Mouse (Mus musculus) limb, embryonic 11.5 days (tissue): Measurements from ENCODE around the gene Fastk. TPM values are rescaled to one million over a fixed set of nuclear protein-coding genes. Genes with fewer than 3 reads are reported as not detected.

Experiments
- ATAC-seq: fragments of 200-750 bp; cut with Nextera tagmentation; 2 replicates; pipeline ENCODE4 v1.8.0; 2017; ENCODE audit warnings: low read depth; ENCODE audit not compliant: insufficient number of reproducible peaks, low FRiP score, low TSS enrichment
- DNase-seq: peaks from one replicate; pipeline ENCODE4 v3.0.0-alpha.2; 2015; ENCODE audit warnings: low spot score
- H3K27ac ChIP-seq: fragments of 300-500 bp; sonication (generic); replicated peaks from 2 replicates; pipeline ENCODE4 v1.5.1; 2014; ENCODE audit warnings: low read depth, mild to moderate bottlenecking, low read length
- H3K27me3 ChIP-seq: fragments of 300-500 bp; sonication (generic); 2 replicates; pipeline ENCODE4 v1.6.1; 2014; ENCODE audit warnings: mild to moderate bottlenecking, low read length, mixed read lengths; ENCODE audit not compliant: control insufficient read depth, insufficient read depth
- H3K36me3 ChIP-seq: fragments of 300-500 bp; sonication (generic); 2 replicates; pipeline ENCODE4 v1.6.1; 2014; ENCODE audit warnings: mild to moderate bottlenecking, low read length, moderate library complexity, mixed read lengths; ENCODE audit not compliant: control insufficient read depth, insufficient read depth
- H3K4me1 ChIP-seq: fragments of 300-500 bp; sonication (generic); 2 replicates; pipeline ENCODE4 v1.6.1; 2014; ENCODE audit warnings: low read length, mixed read lengths; ENCODE audit not compliant: control insufficient read depth, insufficient read depth
- H3K4me2 ChIP-seq: fragments of 300-500 bp; sonication (generic); 2 replicates; pipeline ENCODE4 v1.6.1; 2014; ENCODE audit warnings: low read depth, mild to moderate bottlenecking, moderate library complexity; ENCODE audit not compliant: severe bottlenecking
- H3K4me3 ChIP-seq: fragments of 300-500 bp; sonication (generic); 2 replicates; pipeline ENCODE4 v1.5.1; 2014; ENCODE audit warnings: low read depth, low read length
- H3K9ac ChIP-seq: fragments of 300-500 bp; sonication (generic); 2 replicates; pipeline ENCODE4 v1.6.1; 2014; ENCODE audit warnings: mild to moderate bottlenecking, low read length
- H3K9me3 ChIP-seq: fragments of 300-500 bp; sonication (generic); 2 replicates; pipeline ENCODE4 v1.6.1; 2016; ENCODE audit warnings: low read length; ENCODE audit not compliant: control insufficient read depth
- WGBS: fragments of 180-500 bp; shearing (Covaris S2); extraction: QIAGEN DNeasy Blood & Tissue Kit; methylation state at CpG from one replicate; pipeline ENCODE4 v1.1.7; 2014; 5-methylcytosine and 5-hydroxymethylcytosine counted together
- polyA plus RNA-seq: library from polyadenylated mRNA; unstranded; fragments of >200 nt; fragmentation: Nextera tagmentation; extraction: Ambion mirVana; gene quantifications from 2 replicates; pipeline ENCODE4 v1.2.1, GENCODE M21; 2014

Fastk gene
- polyA plus RNA-seq, 1 experiment from 2014 or later, result 95.1 TPM

DNA sequence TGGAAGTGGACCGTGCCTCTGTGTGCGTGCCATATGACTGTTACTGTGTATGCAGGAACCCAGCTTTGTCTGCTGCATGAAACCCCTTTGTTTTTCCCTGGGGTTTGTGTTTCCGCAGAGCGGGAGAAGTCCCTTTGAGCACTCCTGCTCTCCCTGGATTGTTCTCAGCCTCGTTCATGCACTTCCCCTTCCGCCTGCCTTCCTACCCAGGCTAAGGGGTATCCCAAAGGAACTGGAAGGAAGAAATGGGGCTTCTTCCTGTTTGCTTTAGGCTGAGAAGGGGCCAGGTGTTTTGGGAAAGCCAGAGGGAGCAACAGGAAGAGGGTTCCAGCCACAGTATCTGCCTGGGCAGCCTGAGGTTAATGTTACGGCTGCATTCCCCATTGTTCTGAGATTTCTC lies 10.5 kb upstream of the Fastk start:
- peaks cover 2% of the 10 kb centered on the region; the same call in 1 of the 2 replicates for H3K36me3 ChIP-seq
- H3K4me3 ChIP-seq, result no peak overlapping the region
- no peak overlapping the region for H3K9ac ChIP-seq
- no peak overlapping the region for H3K4me2 ChIP-seq
- H3K4me1 ChIP-seq, result peaks cover 17% of the 10 kb centered on the region
- no peaks in the 10 kb centered on the region for H3K9me3 ChIP-seq
- no peak for DNase-seq
- no peaks in the 10 kb centered on the region for H3K27me3 ChIP-seq
- WGBS, result 83% methylated on average over 7 of the region's 7 CpGs
- no peak for ATAC-seq
- H3K27ac ChIP-seq, result no peak overlapping the region

DNA sequence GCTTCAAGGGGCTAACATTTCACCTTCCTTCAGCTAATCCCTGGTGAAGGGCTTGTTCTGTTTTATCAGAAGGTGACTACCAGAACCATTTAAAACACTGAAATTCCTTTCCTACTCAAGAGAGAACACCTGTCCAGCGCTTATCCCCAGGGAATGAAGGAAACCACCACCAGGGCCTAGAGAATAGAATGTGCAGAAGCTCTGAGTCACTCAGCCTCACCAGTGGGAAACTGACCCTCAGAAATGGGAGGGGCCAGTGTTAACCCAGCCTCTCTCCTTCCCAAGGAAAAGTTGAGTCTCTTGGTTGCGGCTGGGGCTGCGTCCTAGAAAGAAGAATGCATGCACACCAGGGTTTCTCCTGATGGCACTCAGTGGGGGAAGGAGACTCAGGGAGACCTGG lies 10.0 kb upstream of the Fastk start:
- no peak overlapping the region for H3K4me3 ChIP-seq
- DNase-seq (no peak), ATAC-seq (no peak)
- H3K9me3 ChIP-seq, result no peaks in the 10 kb centered on the region
- WGBS, result 76% methylated on average over 3 of the region's 3 CpGs
- no peak overlapping the region for H3K9ac ChIP-seq
- no peak overlapping the region for H3K4me2 ChIP-seq
- peaks cover 17% of the 10 kb centered on the region for H3K4me1 ChIP-seq
- no peaks in the 10 kb centered on the region for H3K27me3 ChIP-seq
- peaks cover 2% of the 10 kb centered on the region; the same call in 1 of the 2 replicates for H3K36me3 ChIP-seq
- H3K27ac ChIP-seq, result no peak overlapping the region

DNA sequence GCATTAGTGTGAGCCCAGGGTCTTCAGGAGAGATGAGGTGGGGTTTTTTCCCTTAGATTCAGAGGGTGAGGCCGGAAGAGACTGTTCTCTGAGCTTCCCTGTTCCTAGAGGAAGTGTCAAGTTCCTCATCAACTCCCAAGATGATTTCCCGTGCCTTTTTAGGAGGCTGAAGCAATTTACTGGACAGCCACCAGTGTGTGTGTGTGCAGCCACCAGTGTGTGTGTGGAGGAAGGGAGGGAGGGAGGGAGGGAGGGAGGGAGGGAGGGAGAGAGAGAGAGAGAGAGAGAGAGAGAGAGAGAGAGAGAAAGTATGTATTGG lies 8.9 kb upstream of the Fastk start:
- Histone ChIP-seq H3K4me2 (peak overlapping the region; percentile 99), H3K4me1 (peaks cover 17% of the 10 kb centered on the region), H3K9me3 (no peaks in the 10 kb centered on the region), H3K27ac (no peak overlapping the region), H3K36me3 (peaks cover 2% of the 10 kb centered on the region; the same call in 1 of the 2 replicates), H3K4me3 (0 out of 2 replicates have a peak overlapping the region, but pooled peaks have one; percentile 86), H3K9ac (no peak overlapping the region), H3K27me3 (no peaks in the 10 kb centered on the region)
- DNase-seq (no peak), ATAC-seq (no peak)
- 13% methylated on average over 2 of the region's 2 CpGs for WGBS

DNA sequence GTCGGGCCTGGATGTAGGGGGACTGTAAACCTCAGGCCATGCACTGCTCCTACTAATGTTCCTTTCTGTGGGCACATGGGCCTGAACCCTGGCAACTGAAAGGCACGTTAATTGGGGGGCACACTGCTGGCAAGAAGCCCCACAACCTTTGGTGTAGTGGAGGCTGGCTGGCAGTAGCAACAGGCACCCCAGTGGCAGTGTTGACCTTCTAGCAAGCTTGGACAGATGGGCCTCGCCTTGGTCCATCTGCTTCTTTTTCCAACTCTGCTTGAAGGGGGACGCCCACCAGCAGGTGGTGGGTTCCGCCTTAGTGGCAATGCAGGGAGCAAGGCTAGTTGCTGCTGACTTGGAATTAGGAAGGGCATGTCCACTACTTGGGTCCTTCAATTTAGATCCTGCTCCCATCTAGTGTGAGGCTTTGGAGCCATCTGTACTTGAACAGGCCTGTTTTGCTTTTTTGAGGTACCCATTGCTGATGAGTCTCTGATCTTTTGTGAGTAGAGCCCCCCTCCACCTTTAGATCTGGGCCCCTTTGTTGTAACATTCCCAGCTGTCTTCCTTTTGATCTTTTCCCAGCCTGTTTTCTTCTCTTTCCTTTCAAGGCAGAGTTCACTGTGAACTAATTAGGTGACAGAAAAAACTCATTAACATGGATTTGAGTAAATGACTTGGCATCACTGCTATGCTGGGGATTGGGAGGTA lies 8.3 kb upstream of the Fastk start:
- peak overlapping the region; percentile 99 for H3K4me2 ChIP-seq
- peak overlapping the region; percentile 86 for H3K4me3 ChIP-seq
- peaks cover 17% of the 10 kb centered on the region for H3K4me1 ChIP-seq
- no peak overlapping the region for H3K27ac ChIP-seq
- H3K9ac ChIP-seq, result peak overlapping the region; percentile 91
- H3K36me3 ChIP-seq, result peaks cover 2% of the 10 kb centered on the region; the same call in 1 of the 2 replicates
- no peaks in the 10 kb centered on the region for H3K9me3 ChIP-seq
- DNase-seq (peak; percentile 31), ATAC-seq (no peak)
- no peaks in the 10 kb centered on the region for H3K27me3 ChIP-seq
- 5% methylated on average over 5 of the region's 5 CpGs for WGBS

DNA sequence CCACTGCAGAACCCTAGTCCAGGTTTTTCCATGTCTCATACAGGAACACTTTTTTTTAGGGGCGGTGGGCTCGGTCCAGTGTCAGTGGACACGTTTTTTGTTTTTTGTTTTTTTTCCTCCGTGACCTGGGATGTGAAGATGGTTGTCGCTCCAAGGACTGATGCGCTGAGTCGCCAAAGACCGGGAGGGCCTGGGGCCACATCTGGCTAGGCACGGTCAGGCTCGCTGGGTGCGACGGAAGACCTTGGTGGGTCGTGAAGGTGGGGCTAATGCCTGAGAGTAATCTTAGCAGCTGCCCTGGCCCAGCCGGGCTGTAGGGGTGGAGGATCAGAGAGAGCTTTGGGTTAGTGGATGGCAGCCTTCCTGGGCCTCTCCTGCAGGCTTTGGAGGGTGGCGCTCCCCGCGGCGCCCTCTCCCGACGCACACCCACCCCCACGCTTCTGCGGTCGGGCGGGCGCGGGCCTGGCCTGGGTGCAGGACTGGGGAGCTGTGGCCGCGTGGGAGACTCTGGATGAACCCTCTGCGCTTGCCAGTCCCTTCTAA lies 7.7 kb upstream of the Fastk start:
- Histone ChIP-seq H3K27ac (0 out of 2 replicates have a peak overlapping the region, but pooled peaks have one; percentile 86), H3K9ac (peak overlapping the region; percentile 91), H3K4me2 (peak overlapping the region; percentile 99), H3K4me3 (peak overlapping the region; percentile 86), H3K9me3 (no peaks in the 10 kb centered on the region), H3K36me3 (peaks cover 2% of the 10 kb centered on the region; the same call in 1 of the 2 replicates), H3K4me1 (peaks cover 20% of the 10 kb centered on the region), H3K27me3 (no peaks in the 10 kb centered on the region)
- under 1% methylated on average over 29 of the region's 29 CpGs for WGBS
- DNase-seq (peak; percentile 46), ATAC-seq (peak; percentile 31)

DNA sequence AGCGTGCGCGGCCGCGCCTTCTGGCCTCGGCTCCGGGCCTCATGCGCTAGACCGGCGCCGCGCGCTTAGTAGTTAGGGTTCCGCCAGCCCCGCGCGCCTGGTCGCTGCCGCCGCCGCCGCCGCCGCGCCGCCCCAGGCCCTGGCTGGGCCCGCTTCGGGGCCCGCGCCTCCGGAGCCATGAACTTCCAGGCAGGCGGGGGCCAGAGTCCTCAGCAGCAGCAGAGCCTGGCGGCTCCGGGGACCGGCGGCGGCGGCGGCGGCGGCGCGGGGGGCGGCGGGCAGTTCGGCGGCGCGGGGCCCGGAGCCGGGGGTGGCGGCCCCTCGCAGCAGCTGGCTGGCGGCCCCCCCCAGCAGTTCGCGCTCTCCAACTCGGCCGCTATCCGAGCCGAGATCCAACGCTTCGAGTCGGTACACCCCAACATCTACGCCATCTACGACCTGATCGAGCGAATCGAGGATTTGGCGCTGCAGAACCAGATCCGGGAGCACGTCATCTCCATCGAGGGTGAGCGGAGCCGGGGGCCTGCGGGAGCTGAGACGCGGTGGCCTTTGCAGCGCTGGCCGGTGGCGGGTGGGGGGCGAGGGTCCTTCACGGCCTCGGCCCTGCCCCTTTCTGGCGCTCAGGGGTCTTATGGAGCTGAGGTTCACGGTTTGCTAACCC lies 7.1 kb upstream of the Fastk start, which contains the start of gene Agap3:
Gene Agap3, plus strand, starts transcription at position 148 of the 661 bp plus-strand sequence.
- peak within 1 kb of the TSS; percentile 99 for H3K4me2 ChIP-seq
- peak; percentile 57 for DNase-seq
- H3K4me1 ChIP-seq, result peaks cover 22% of the 10 kb centered on the region
- H3K27me3 ChIP-seq, result no peaks in the 10 kb centered on the region
- no peaks in the 10 kb centered on the region for H3K9me3 ChIP-seq
- H3K4me3 ChIP-seq, result peak within 1 kb of the TSS; percentile 86
- peak; percentile 12; the same call in 1 of the 2 replicates for ATAC-seq
- H3K36me3 ChIP-seq, result no peaks in the 10 kb centered on the region
- WGBS, result under 1% methylated on average over 57 of the region's 85 CpGs
- peak within 1 kb of the TSS; percentile 86 for H3K27ac ChIP-seq
- peak within 1 kb of the TSS; percentile 91 for H3K9ac ChIP-seq

DNA sequence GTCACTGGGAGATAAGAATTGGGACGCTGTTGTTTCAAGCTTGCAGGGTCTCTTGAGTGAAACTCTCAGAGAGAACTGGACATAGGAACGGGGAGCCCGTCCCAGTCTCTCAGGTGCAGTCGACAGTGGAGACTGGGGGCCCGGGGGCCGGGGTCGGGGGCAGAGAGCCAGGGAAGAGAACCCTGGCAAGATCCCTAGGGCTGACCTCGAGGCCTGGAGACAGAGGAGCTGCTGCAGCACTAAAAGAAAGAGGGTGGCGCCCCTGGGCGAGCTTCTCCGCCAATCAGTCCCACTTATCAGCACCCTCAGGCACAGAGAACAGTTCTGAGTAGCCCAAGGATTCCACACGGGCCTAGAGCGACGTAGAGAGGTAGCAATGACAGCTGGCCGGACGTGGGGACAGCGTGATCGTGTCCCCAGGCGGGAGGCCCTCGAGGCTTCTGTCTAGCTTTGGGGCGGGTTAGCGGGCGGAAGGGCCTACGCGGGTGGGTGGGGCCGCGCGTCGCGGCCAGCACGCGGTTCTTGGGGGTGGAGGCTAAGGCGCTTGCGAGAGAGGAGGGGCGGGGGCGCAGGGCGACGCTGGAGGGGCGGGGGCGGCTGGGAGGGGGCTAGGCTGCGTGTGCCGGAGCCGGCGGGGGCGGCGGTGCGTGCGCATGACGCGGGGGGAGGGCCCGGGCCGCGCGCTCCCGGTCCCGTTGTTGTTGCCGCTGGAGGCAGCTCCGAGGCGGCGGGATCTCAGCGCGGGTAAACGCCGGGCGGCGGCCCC lies 6.4 kb upstream of the Fastk start:
- Histone ChIP-seq H3K9me3 (no peaks in the 10 kb centered on the region), H3K4me2 (peak overlapping the region; percentile 99), H3K27ac (peak overlapping the region; percentile 86), H3K4me1 (peaks cover 23% of the 10 kb centered on the region), H3K27me3 (no peaks in the 10 kb centered on the region), H3K9ac (peak overlapping the region; percentile 91), H3K4me3 (peak overlapping the region; percentile 86), H3K36me3 (no peaks in the 10 kb centered on the region)
- peak; percentile 85 for DNase-seq
- 3% methylated on average over 42 of the region's 66 CpGs for WGBS
- peak; percentile 76 for ATAC-seq
